Mouse (Mus musculus) cortical plate, adult 2 months (tissue): ENCODE data around the gene Gm5447.

Source experiments
- CTCF ChIP-seq: fragments of 200-500 bp; IDR thresholded peaks from 2 replicates; pipeline ENCODE4 v1.5.1; 2011; ENCODE audit warnings: mild to moderate bottlenecking, control low read depth, low read length; ENCODE audit not compliant: insufficient read depth; ENCODE audit errors: extremely low read depth
- POLR2A ChIP-seq: fragments of 200-500 bp; IDR thresholded peaks from 2 replicates; pipeline ENCODE4 v1.6.1; 2011; ENCODE audit warnings: mild to moderate bottlenecking, low read length, control low read depth; ENCODE audit not compliant: insufficient read depth; ENCODE audit errors: extremely low read depth

DNA sequence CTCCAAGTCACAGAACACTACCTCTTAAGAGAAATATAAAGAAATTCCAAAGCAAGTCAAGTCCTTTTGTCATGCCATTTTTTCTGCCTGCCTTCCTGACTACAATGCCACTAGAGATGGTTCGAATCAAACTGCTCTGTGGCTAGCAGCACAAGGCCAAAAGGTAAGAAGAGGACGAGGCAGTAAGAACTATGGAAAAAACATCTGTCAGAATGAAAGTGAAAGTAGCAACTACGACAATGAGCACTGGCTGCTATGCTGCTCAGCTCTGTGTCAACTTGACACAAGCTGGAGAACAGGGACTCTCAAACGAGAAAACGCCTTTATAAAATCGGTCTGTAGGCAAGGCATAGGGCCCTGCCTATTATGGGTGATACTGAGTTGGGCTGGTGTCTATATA, 41.0 kb upstream of the Gm5447 start:
- TF ChIP-seq CTCF (no peak), POLR2A (no peak)
